Mouse (Mus musculus) ES-E14 (cell line): Measurements from ENCODE around the gene Stub1. TPM values are rescaled to one million over a fixed set of nuclear protein-coding genes. Genes with fewer than 3 reads are reported as not detected.

ENCODE experiments used
- DNase-seq: peaks from one replicate; pipeline ENCODE4 v3.0.0-alpha.2; 2013; ENCODE audit warnings: low read depth, low spot score
- H3K27ac ChIP-seq: 2 replicates; pipeline ENCODE4 v1.5.1; 2012; ENCODE audit warnings: low read depth, mild to moderate bottlenecking, low read length, moderate library complexity, mixed read lengths; ENCODE audit not compliant: poor library complexity, insufficient read depth, severe bottlenecking
- H3K36me3 ChIP-seq: 2 replicates; pipeline ENCODE4 v1.6.1; 2012; ENCODE audit warnings: mild to moderate bottlenecking, low read length, moderate library complexity, mixed read lengths; ENCODE audit not compliant: control insufficient read depth, poor library complexity, insufficient read depth, severe bottlenecking
- H3K4me1 ChIP-seq, 2 experiments: fragments of 150-350 bp in 1 of 2; sonication (generic) in 1 of 2; 2 replicates each; pipeline ENCODE4 v1.6.1; 2012; ENCODE audit warnings: low read length in 2 of 2, mild to moderate bottlenecking in 1 of 2, mixed read lengths in 1 of 2; ENCODE audit not compliant: control insufficient read depth in 2 of 2, insufficient read depth in 2 of 2, poor library complexity in 1 of 2
- H3K4me3 ChIP-seq, 2 experiments: fragments of 150-350 bp in 1 of 2; sonication (generic) in 1 of 2; 2 replicates each; pipeline ENCODE4 v1.5.1; 2012; ENCODE audit warnings: low read length in 2 of 2, low read depth in 1 of 2, mild to moderate bottlenecking in 1 of 2, mixed read lengths in 1 of 2; ENCODE audit not compliant: insufficient read depth in 1 of 2, poor library complexity in 1 of 2, severe bottlenecking in 1 of 2
- H3K9ac ChIP-seq: 2 replicates; pipeline ENCODE4 v1.6.1; 2012; ENCODE audit warnings: low read depth, mild to moderate bottlenecking, low read length, mixed read lengths; ENCODE audit not compliant: poor library complexity, insufficient read depth, severe bottlenecking
- H3K9me3 ChIP-seq: fragments of 150-350 bp; sonication (generic); 2 replicates; pipeline ENCODE4 v1.6.1; 2012; ENCODE audit warnings: low read depth, mild to moderate bottlenecking, low read length; ENCODE audit not compliant: control insufficient read depth, insufficient read depth
- CHD2 ChIP-seq: IDR thresholded peaks from 2 replicates; pipeline ENCODE4 v1.6.1; 2014; ENCODE audit warnings: mild to moderate bottlenecking, low read depth, low read length, inconsistent platforms
- HCFC1 ChIP-seq: IDR thresholded peaks from 2 replicates; pipeline ENCODE4 v1.6.1; 2012; ENCODE audit warnings: low read length, inconsistent platforms, borderline replicate concordance; ENCODE audit not compliant: insufficient read depth
- MAFK ChIP-seq: IDR thresholded peaks from 2 replicates; pipeline ENCODE4 v1.6.1; 2014; ENCODE audit warnings: mild to moderate bottlenecking, low read depth, low read length, inconsistent platforms; ENCODE audit not compliant: insufficient read depth
- ZC3H11A ChIP-seq: IDR thresholded peaks from 2 replicates; pipeline ENCODE4 v1.6.1; 2012; ENCODE audit warnings: low read depth, mild to moderate bottlenecking, inconsistent platforms, low read length, borderline replicate concordance
- ZNF384 ChIP-seq: IDR thresholded peaks from 2 replicates; pipeline ENCODE4 v1.6.1; 2012; ENCODE audit warnings: low read depth, low read length, inconsistent platforms
- in situ Hi-C, 2 experiments: fragments of 600-800 bp; cut with MboI; formaldehyde crosslinking; loops; one replicate each; pipeline ENCODE4 v1.15.1; 2025; ENCODE audit warnings: low sequenced_read_pairs in 2 of 2, inconsistent platforms in 1 of 2; ENCODE audit not compliant: unreplicated experiment in 2 of 2
- total RNA-seq: library from RNA; depleted of rRNA; stranded (reverse); fragments of 300-350 nt; gene quantifications from 2 replicates; pipeline ENCODE4 v1.2.3, GENCODE M21; 2012

Gene Stub1
- total RNA-seq, 1 experiment: 161 TPM

DNA sequence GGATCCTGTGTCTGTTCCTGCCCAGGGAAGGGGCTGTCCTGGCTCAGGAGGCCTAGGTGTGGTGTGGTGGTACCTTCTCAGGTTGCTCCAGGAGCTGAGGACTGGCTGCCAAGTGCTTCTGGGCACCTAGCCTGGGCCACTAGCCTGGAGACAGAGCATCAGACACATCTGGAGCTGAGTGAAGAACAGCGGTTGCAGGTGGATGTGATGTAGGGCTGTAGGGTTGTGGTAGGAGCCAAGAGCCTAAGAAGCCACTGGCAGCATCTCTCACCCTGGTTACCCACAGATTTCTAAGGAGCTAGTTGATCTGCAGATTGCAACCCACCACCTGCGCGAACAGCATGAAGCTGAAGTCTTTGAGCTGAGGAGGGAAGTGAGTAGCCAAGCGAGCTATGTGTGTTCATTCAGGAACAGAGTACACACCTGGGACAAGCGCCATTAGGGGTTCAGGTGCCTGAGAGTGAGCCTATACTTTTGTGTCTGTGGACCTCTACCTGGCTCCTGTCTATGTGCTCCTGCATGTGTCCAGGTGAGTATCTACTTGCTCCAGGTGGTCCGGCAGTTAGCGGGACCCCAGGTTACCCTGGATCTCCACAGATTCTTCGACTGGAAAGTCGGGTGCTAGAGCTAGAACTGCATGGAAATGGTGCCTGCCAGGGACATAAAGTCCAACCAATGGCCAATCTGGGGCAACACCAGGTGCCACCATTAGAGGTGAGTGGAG, 46.3 kb downstream of the Stub1 start:
- Histone ChIP-seq H3K4me1 (peaks cover 3 to 8% of the 10 kb centered on the region in 2 experiments; a peak in 1 of 4 replicates), H3K9ac (no peak overlapping the region), H3K27ac (no peak overlapping the region), H3K36me3 (peaks cover 16% of the 10 kb centered on the region), H3K4me3 (no peak overlapping the region), H3K9me3 (no peaks in the 10 kb centered on the region)
- in situ Hi-C loops: no loop called here
- DNase-seq: no peak
- TF ChIP-seq ZC3H11A (no peak), MAFK (no peak), ZNF384 (no peak), CHD2 (no peak), HCFC1 (no peak)

DNA sequence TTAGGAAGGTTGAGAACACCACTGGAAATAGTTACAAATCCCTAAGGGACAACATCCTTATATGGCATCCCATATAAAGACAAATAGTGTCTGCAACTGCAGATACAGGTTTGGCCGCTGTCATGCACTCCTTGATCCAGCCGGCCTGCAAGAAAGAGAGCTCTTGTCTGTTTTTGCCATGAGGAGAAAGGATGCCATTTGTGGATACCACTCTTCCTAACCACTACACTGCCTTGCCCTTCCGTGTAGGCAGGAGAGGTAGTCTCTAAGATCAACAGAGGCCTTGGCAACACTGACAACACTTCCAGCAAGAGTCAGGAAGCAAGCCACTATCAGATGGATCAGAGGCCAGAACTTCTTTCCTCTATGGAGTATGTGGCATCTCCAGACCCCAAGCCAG, 46.9 kb downstream of the Stub1 start, which contains the start of gene Ccdc78:
Gene Ccdc78, plus strand, starts transcription at position 301 of the 400 bp plus-strand sequence.
- H3K4me1 ChIP-seq: peaks cover 3 to 6% of the 10 kb centered on the region in 2 experiments; a peak in 1 of 4 replicates
- H3K9me3 ChIP-seq: no peaks in the 10 kb centered on the region
- peak within 1 kb of the TSS; percentile 81 for H3K9ac ChIP-seq
- in situ Hi-C loops: no loop called here
- no peak within 1 kb of the TSS for H3K27ac ChIP-seq
- H3K4me3 ChIP-seq: peak within 1 kb of the TSS; percentile 73 to 89
- TF ChIP-seq ZNF384: no peak
- no peak for TF ChIP-seq CHD2
- no peak for TF ChIP-seq MAFK
- TF ChIP-seq HCFC1: no peak
- TF ChIP-seq ZC3H11A: no peak
- H3K36me3 ChIP-seq: peaks cover 22% of the 10 kb centered on the region
- DNase-seq: no peak

DNA sequence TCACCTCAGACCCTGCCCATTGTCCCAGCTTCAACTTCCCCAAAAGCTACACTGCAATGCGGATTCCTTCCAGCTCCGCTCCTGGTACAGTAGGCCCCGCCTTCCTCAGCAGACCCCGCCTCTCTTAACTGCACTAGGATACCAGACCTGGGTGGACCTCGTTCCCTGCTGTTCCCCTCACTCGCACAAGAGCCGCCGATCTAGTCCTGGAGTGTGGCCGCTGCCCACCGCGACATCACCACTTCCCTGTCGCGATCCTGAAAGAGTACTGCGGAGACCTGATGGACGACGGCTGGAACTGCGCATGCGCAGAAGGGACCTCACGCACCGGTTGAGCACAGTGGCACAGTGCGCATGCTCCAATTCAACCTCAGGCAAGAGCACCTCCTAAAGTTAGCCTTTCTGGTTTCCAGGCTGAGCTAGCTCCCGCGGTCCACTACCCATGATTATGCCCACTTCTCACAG, 47.9 kb downstream of the Stub1 start, which contains the start of gene Haghl:
Gene Haghl, minus strand, starts transcription at position 393 of the 465 bp plus-strand sequence.
- Histone ChIP-seq H3K9ac (peak within 1 kb of the TSS; percentile 81), H3K4me1 (peaks cover 3 to 5% of the 10 kb centered on the region in 2 experiments; a peak in 1 of 4 replicates), H3K36me3 (peaks cover 26% of the 10 kb centered on the region), H3K4me3 (peak within 1 kb of the TSS; percentile 73 to 89), H3K27ac (peak within 1 kb of the TSS; percentile 61), H3K9me3 (no peaks in the 10 kb centered on the region)
- DNase-seq: peak; percentile 96
- TF ChIP-seq MAFK (no peak), HCFC1 (no peak; the same call in 1 of the 2 replicates), ZC3H11A (no peak), CHD2 (no peak), ZNF384 (no peak)
- in situ Hi-C loops: no loop called here

DNA sequence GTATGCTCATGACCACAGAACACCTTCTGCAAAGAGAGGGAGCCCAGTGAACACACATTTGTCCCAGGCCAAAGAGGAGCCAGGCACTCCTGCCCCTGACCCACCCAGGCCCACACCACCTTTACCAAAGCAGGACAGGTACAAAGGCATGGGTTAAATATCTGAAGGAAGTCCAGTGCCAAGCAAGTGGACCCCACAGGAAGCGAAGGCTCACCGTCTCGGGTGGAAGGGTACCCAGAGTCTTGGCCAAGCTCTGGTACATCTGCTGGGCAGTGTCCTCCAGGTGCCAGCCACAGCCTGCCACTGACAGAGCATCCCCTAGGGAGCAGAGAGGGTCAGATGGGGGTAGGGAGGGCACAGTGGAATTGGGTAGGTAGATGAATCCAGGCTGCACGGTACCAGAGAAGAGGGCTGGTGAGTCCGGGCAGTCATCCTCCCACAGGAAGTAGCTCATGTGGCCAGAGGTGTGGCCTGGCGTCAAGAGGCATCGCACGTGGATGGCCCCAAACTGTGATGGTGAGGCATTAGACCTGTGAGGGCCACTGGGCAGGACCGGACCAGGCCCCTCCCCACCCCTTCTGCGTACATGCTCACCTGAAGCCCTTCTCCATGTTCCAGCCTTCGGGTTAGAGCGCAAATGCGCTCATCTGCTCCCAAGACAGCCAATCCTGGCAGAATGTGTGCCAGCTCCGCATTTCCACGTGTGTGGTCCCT, 49.2 kb downstream of the Stub1 start:
- no peak overlapping the region for H3K4me3 ChIP-seq
- in situ Hi-C loops: no loop called here
- H3K36me3 ChIP-seq: peaks cover 36% of the 10 kb centered on the region
- H3K9ac ChIP-seq: no peak overlapping the region
- no peak overlapping the region for H3K27ac ChIP-seq
- DNase-seq: no peak
- no peaks in the 10 kb centered on the region for H3K9me3 ChIP-seq
- no peak for TF ChIP-seq ZC3H11A
- TF ChIP-seq ZNF384: no peak
- TF ChIP-seq CHD2: no peak
- TF ChIP-seq MAFK: no peak
- TF ChIP-seq HCFC1: no peak
- H3K4me1 ChIP-seq: peaks cover 3 to 5% of the 10 kb centered on the region in 2 experiments; a peak in 1 of 4 replicates
